Comparison of ENCODE assay signal across 14 mouse cellular contexts in the genomic region with DNA sequence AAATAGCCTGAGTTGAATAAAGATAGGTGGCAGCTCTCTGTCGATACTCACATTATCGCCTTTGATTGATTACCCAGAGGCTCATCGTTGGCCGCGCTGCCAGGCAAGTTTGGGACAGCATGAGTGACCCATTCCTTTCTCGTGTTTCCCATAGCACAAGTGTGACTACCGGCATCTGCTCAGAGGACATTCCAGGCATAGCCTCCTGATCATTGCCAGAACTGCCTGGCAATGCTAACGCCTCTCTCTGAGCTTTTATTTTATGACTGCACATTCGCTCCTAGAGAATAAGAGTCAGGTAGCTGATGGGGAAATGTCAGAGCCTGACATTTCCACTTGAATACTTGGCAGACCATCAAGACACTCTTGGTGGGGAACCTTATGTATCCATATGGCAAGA.
DNase-seq lines count a peak whose midpoint lies in the region; ATAC-seq and TF ChIP-seq lines count a peak whose summit lies in the region.
"Had no signal": no experiment of that assay in that cellular context is flagged by ENCODE, and none has a peak within 500 bp of the region (broad histone marks: within the 10 kb centered on the region; RNA-seq: fewer than 3 reads in every experiment).

No protein-coding gene starts in this region.

- no peak overlapping the region for H3K27ac ChIP-seq in hindbrain, postnatal 0 days
- H3K27ac ChIP-seq in hindbrain, embryonic 16.5 days (ENCODE audit: low read depth, low read length) = no peak overlapping the region
- peak overlapping the region; percentile 50; the same call in 1 of the 2 replicates for H3K27ac ChIP-seq in limb, embryonic 15.5 days
- no peak overlapping the region for H3K27ac ChIP-seq in stomach, postnatal 0 days (replicated peaks)
- H3K27ac ChIP-seq: hindbrain, embryonic 13.5 days had no signal

- TF ChIP-seq EP300 in stomach, postnatal 0 days (optimal IDR thresholded peaks at IDR 0.05) = no peak

- H3K27me3 ChIP-seq in hindbrain, postnatal 0 days (ENCODE audit: insufficient read depth, low read length) = no peaks in the 10 kb centered on the region
- no peaks in the 10 kb centered on the region for H3K27me3 ChIP-seq in hindbrain, embryonic 16.5 days (replicated peaks; ENCODE audit: control insufficient read depth, insufficient read depth, low read length)
- no peaks in the 10 kb centered on the region for H3K27me3 ChIP-seq in limb, embryonic 15.5 days
- no peaks in the 10 kb centered on the region for H3K27me3 ChIP-seq in stomach, postnatal 0 days (ENCODE audit: control insufficient read depth, insufficient read depth, low read length)
- H3K27me3 ChIP-seq: hindbrain, embryonic 13.5 days had no signal

- ATAC-seq in hindbrain, postnatal 0 days = no peak
- ATAC-seq in hindbrain, embryonic 16.5 days = no peak
- ATAC-seq in limb, embryonic 15.5 days (ENCODE audit: insufficient number of reproducible peaks, low FRiP score, low TSS enrichment, low read depth) = no peak
- no peak for ATAC-seq in stomach, postnatal 0 days (ENCODE audit: low FRiP score, low TSS enrichment)

- H3K36me3 ChIP-seq in hindbrain, postnatal 0 days (ENCODE audit: insufficient read depth, low read length) = no peaks in the 10 kb centered on the region
- no peaks in the 10 kb centered on the region for H3K36me3 ChIP-seq in hindbrain, embryonic 16.5 days (ENCODE audit: control insufficient read depth, insufficient read depth, low read length)
- H3K36me3 ChIP-seq in limb, embryonic 15.5 days = no peaks in the 10 kb centered on the region
- H3K36me3 ChIP-seq in stomach, postnatal 0 days (ENCODE audit: control insufficient read depth, insufficient read depth, low read length) = no peaks in the 10 kb centered on the region
- H3K36me3 ChIP-seq: G1E; hindbrain, embryonic 13.5 days had no signal

- DNase-seq in cerebellum, postnatal 25 days = peak; percentile 7 to 33
- no peak for DNase-seq in cerebellum, adult 9-10 months
- peak; percentile 37 for DNase-seq in hindbrain, postnatal 0 days (ENCODE audit: low spot score)
- peak; percentile 16 for DNase-seq in brain, adult 2 months (ENCODE audit: low read depth, low spot score)
- DNase-seq in stomach, postnatal 0 days (ENCODE audit: low spot score) = no peak
- DNase-seq: cerebellum, adult 8-10 months; kidney, adult 11 months; kidney, postnatal 14 days; left cerebral cortex, postnatal 4 days; thymus, postnatal 4 days had no signal

- TF ChIP-seq CTCF in hindbrain, postnatal 0 days (IDR thresholded peaks at IDR 0.05; ENCODE audit: low read depth) = no peak
- no peak for TF ChIP-seq CTCF in stomach, postnatal 0 days (IDR thresholded peaks at IDR 0.05; ENCODE audit: low read depth)

- no peaks in the 10 kb centered on the region for H3K9me3 ChIP-seq in hindbrain, postnatal 0 days (ENCODE audit: low read length)
- no peaks in the 10 kb centered on the region for H3K9me3 ChIP-seq in hindbrain, embryonic 16.5 days (ENCODE audit: control insufficient read depth, low read length)
- H3K9me3 ChIP-seq in limb, embryonic 15.5 days = no peaks in the 10 kb centered on the region
- H3K9me3 ChIP-seq in stomach, postnatal 0 days (ENCODE audit: control insufficient read depth, low read length) = no peaks in the 10 kb centered on the region
- H3K9me3 ChIP-seq: G1E; hindbrain, embryonic 13.5 days had no signal

- no peak overlapping the region for H3K4me3 ChIP-seq in hindbrain, postnatal 0 days (ENCODE audit: low read length)
- H3K4me3 ChIP-seq in hindbrain, embryonic 16.5 days (ENCODE audit: low read length) = no peak overlapping the region
- no peak overlapping the region for H3K4me3 ChIP-seq in limb, embryonic 15.5 days
- no peak overlapping the region for H3K4me3 ChIP-seq in stomach, postnatal 0 days (ENCODE audit: low read depth, low read length)
- H3K4me3 ChIP-seq: hindbrain, embryonic 13.5 days had no signal

- no peak overlapping the region for H3K9ac ChIP-seq in hindbrain, postnatal 0 days (replicated peaks; ENCODE audit: low read length)
- H3K9ac ChIP-seq in hindbrain, embryonic 16.5 days (ENCODE audit: low read depth, low read length) = no peak overlapping the region
- no peak overlapping the region for H3K9ac ChIP-seq in limb, embryonic 15.5 days
- no peak overlapping the region for H3K9ac ChIP-seq in stomach, postnatal 0 days (ENCODE audit: low read length)
- H3K9ac ChIP-seq: hindbrain, embryonic 13.5 days had no signal

- no peak overlapping the region for H3K4me2 ChIP-seq in hindbrain, postnatal 0 days (ENCODE audit: low read depth, low read length)
- H3K4me2 ChIP-seq in hindbrain, embryonic 16.5 days (ENCODE audit: low read length) = no peak overlapping the region
- H3K4me2 ChIP-seq in limb, embryonic 15.5 days = no peak overlapping the region
- no peak overlapping the region for H3K4me2 ChIP-seq in stomach, postnatal 0 days (replicated peaks; ENCODE audit: low read depth)
- H3K4me2 ChIP-seq: hindbrain, embryonic 13.5 days had no signal

- H3K4me1 ChIP-seq in hindbrain, postnatal 0 days (ENCODE audit: insufficient read depth, low read length) = no peaks in the 10 kb centered on the region
- no peaks in the 10 kb centered on the region for H3K4me1 ChIP-seq in hindbrain, embryonic 16.5 days (ENCODE audit: control insufficient read depth, insufficient read depth, low read depth, low read length)
- no peaks in the 10 kb centered on the region for H3K4me1 ChIP-seq in limb, embryonic 15.5 days
- no peaks in the 10 kb centered on the region for H3K4me1 ChIP-seq in stomach, postnatal 0 days (replicated peaks; ENCODE audit: control insufficient read depth, insufficient read depth)
- H3K4me1 ChIP-seq: hindbrain, embryonic 13.5 days had no signal

- WGBS in hindbrain, postnatal 0 days = 70% methylated on average over 9 of the region's 9 CpGs
- WGBS in hindbrain, embryonic 16.5 days = 82% methylated on average over 9 of the region's 9 CpGs
- WGBS in limb, embryonic 15.5 days = 40% methylated on average over 9 of the region's 9 CpGs
- 68% methylated on average over 9 of the region's 9 CpGs for WGBS in stomach, postnatal 0 days

Comparison
In these comparisons a context has a peak if more than half of its experiments do, and no peak if none do; other contexts are left out.
1. DNase-seq: peak in cerebellum, postnatal 25 days (2 of 2), hindbrain, postnatal 0 days (single experiment) and brain, adult 2 months (single experiment); none in cerebellum, adult 9-10 months (single experiment) and stomach, postnatal 0 days (single experiment).